Mouse (Mus musculus): ENCODE data around the gene Hoxc12. TPM values are rescaled to one million over a fixed set of nuclear protein-coding genes. Genes with fewer than 3 reads are reported as not detected.

Hoxc12 gene
- polyA plus RNA-seq, 1 experiment from 2014 or later: not detected

GRCm38 (mm10) chr15:102913038-102913585 is 23.4 kb upstream of the Hoxc12 start:
- Histone ChIP-seq H3K9me3 (replicated peaks; ENCODE audit: low read length) (no peaks in the 10 kb centered on the region), H3K27me3 (ENCODE audit: insufficient read depth, low read length) (peaks cover 89% of the 10 kb centered on the region), H3K4me1 (replicated peaks; ENCODE audit: insufficient read depth, low read length) (no peaks in the 10 kb centered on the region), H3K36me3 (ENCODE audit: insufficient read depth, low read length) (no peaks in the 10 kb centered on the region), H3K9ac (ENCODE audit: low read depth, low read length) (no peak overlapping the region), H3K4me2 (ENCODE audit: low read length) (no peak overlapping the region), H3K4me3 (replicated peaks; ENCODE audit: low read depth, low read length) (no peak overlapping the region), H3K27ac (no peak overlapping the region)
- no peak for ATAC-seq (replicated peaks; ENCODE audit: low FRiP score, low read depth)
- no peak for TF ChIP-seq CTCF (IDR thresholded peaks at IDR 0.05; ENCODE audit: low read depth)
- 1% methylated on average over 19 of the region's 19 CpGs for WGBS
- no peak for DNase-seq (ENCODE audit: low spot score)

DNA sequence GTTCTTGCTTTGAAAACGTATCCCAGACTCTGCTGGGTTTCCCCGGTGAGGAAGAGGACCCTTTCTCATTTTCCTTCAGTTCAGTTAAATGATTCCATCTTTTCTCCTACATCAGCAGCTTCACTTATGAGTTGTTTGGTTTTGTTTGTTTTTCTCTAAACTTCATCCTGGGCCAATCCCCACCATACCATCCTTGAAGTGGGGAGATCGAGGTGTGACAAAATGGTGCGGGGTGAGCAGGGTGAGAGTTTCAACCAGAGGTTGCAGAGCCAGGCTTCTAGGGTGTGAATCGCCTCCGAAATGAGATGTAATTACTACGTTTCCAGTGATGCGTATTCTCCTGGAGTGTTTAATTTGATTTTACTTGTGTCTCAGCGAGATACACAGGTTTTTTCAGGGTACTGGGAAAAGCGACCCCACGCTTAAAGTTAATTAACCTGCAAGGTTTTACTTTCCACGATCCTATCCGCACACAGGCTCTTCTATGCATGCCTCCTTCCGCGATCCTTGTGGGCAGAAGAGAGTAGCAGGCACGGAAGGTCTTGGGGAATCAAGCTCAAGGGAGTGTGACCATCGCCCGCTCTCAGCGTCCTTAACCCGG is 18.5 kb upstream of the Hoxc12 start:
- TF ChIP-seq CTCF (IDR thresholded peaks at IDR 0.05; ENCODE audit: low read depth): no peak
- H3K36me3 ChIP-seq (ENCODE audit: insufficient read depth, low read length): no peaks in the 10 kb centered on the region
- H3K4me1 ChIP-seq (replicated peaks; ENCODE audit: insufficient read depth, low read length): 0 out of 2 replicates have a peak, but pooled peaks cover 6% of the 10 kb centered on the region
- peaks cover 91% of the 10 kb centered on the region for H3K27me3 ChIP-seq (ENCODE audit: insufficient read depth, low read length)
- H3K9ac ChIP-seq (ENCODE audit: low read depth, low read length): no peak overlapping the region
- H3K4me3 ChIP-seq (replicated peaks; ENCODE audit: low read depth, low read length): no peak overlapping the region
- ATAC-seq (replicated peaks; ENCODE audit: low FRiP score, low read depth) (no peak), DNase-seq (ENCODE audit: low spot score) (no peak)
- 2% methylated on average over 20 of the region's 20 CpGs for WGBS
- no peak overlapping the region for H3K4me2 ChIP-seq (ENCODE audit: low read length)
- H3K27ac ChIP-seq: no peak overlapping the region
- no peaks in the 10 kb centered on the region for H3K9me3 ChIP-seq (replicated peaks; ENCODE audit: low read length)

DNA sequence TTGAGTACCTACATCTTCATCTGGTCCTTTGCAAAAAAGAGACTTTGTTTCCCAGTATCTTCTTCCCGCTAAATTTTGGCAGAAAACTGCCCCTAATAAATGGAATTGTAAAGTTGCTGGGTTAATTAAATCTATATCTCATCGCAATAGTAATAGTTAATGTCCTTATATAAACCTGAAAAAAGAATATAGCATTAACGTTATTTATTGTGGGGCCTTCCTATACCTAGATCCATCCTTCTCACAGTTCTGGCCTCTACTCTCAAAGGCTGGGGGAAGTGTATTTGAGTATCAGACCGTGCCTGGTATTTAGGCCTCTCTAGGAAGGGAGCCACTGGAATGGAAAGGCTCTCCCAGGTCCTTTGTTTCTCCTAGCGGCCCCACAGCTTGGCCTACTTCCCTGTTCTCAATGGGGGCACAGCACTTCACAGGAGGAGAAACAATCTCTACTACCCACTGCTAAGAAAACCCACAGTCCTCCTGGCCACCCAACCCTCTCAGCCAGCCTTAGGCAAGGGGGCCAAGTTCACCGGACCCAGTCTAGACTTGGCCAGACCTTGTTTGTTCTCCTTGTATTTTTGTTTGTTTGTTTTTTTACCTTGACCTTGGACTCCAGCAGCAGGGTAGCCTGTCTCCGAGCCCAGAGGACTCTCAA is 17.8 kb upstream of the Hoxc12 start:
- Histone ChIP-seq H3K27me3 (ENCODE audit: insufficient read depth, low read length) (peaks cover 90% of the 10 kb centered on the region), H3K36me3 (ENCODE audit: insufficient read depth, low read length) (no peaks in the 10 kb centered on the region), H3K27ac (no peak overlapping the region), H3K4me3 (replicated peaks; ENCODE audit: low read depth, low read length) (no peak overlapping the region), H3K4me2 (ENCODE audit: low read length) (no peak overlapping the region), H3K9ac (ENCODE audit: low read depth, low read length) (no peak overlapping the region), H3K9me3 (replicated peaks; ENCODE audit: low read length) (no peaks in the 10 kb centered on the region), H3K4me1 (replicated peaks; ENCODE audit: insufficient read depth, low read length) (0 out of 2 replicates have a peak, but pooled peaks cover 6% of the 10 kb centered on the region)
- DNase-seq (ENCODE audit: low spot score) (no peak), ATAC-seq (replicated peaks; ENCODE audit: low FRiP score, low read depth) (no peak)
- no peak for TF ChIP-seq CTCF (IDR thresholded peaks at IDR 0.05; ENCODE audit: low read depth)
- 3% methylated on average over 7 of the region's 7 CpGs for WGBS

- no peak overlapping the region for H3K9ac ChIP-seq (ENCODE audit: low read depth, low read length)
- peaks cover 88% of the 10 kb centered on the region for H3K27me3 ChIP-seq (ENCODE audit: insufficient read depth, low read length)
- no peak overlapping the region for H3K4me2 ChIP-seq (ENCODE audit: low read length)
- DNase-seq (ENCODE audit: low spot score): no peak
- no peak for ATAC-seq (replicated peaks; ENCODE audit: low FRiP score, low read depth)
- no peak for TF ChIP-seq CTCF (IDR thresholded peaks at IDR 0.05; ENCODE audit: low read depth)
- no peaks in the 10 kb centered on the region for H3K36me3 ChIP-seq (ENCODE audit: insufficient read depth, low read length)
- 0 out of 2 replicates have a peak, but pooled peaks cover 6% of the 10 kb centered on the region for H3K4me1 ChIP-seq (replicated peaks; ENCODE audit: insufficient read depth, low read length)
- no peaks in the 10 kb centered on the region for H3K9me3 ChIP-seq (replicated peaks; ENCODE audit: low read length)
- no peak overlapping the region for H3K27ac ChIP-seq
- H3K4me3 ChIP-seq (replicated peaks; ENCODE audit: low read depth, low read length): no peak overlapping the region
- WGBS: 3% methylated on average over 12 of the region's 12 CpGs
These were observed 17.0 kb upstream of the Hoxc12 start for GRCm38 (mm10) chr15:102919336-102920180.

DNA sequence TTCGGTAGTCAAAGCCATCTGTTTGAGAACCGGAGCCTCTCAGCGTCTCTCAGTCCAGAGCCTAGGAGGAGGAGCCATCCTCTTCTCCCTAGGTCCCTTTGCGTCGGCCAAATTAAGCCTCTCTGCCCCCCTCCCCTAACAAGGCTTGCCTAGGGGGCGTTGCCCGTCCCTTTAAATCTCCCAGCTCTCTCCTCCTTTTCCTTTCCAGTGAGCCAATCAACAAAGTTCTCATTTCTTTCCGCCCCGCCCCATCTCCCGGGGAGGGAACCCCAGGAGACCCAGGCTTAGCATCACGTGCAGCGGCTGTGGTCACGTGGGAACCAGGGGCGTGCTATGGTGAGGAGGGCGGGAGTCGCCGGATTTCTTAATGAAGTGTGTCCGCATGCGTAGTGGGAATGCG is 15.9 kb upstream of the Hoxc12 start:
- DNase-seq (ENCODE audit: low spot score): peak; percentile 91
- TF ChIP-seq CTCF (IDR thresholded peaks at IDR 0.05; ENCODE audit: low read depth): peak; percentile 11; the same call in 1 of the 2 replicates
- H3K4me3 ChIP-seq (replicated peaks; ENCODE audit: low read depth, low read length): peak overlapping the region; percentile 21
- H3K4me1 ChIP-seq (replicated peaks; ENCODE audit: insufficient read depth, low read length): 0 out of 2 replicates have a peak, but pooled peaks cover 6% of the 10 kb centered on the region
- no peak overlapping the region for H3K9ac ChIP-seq (ENCODE audit: low read depth, low read length)
- H3K4me2 ChIP-seq (ENCODE audit: low read length): peak overlapping the region; percentile 45
- no peak overlapping the region for H3K27ac ChIP-seq
- no peaks in the 10 kb centered on the region for H3K9me3 ChIP-seq (replicated peaks; ENCODE audit: low read length)
- peaks cover 88% of the 10 kb centered on the region for H3K27me3 ChIP-seq (ENCODE audit: insufficient read depth, low read length)
- peak; percentile 83 for ATAC-seq (replicated peaks; ENCODE audit: low FRiP score, low read depth)
- no peaks in the 10 kb centered on the region for H3K36me3 ChIP-seq (ENCODE audit: insufficient read depth, low read length)
- WGBS: under 1% methylated on average over 20 of the region's 20 CpGs
